Mouse (Mus musculus): ENCODE results near the gene Gm20828. TPM values are rescaled to one million over a fixed set of nuclear protein-coding genes. Genes with fewer than 3 reads are reported as not detected.

The Gm20828 gene
- polyA plus RNA-seq (2012) = not detected in 2 replicates

GRCm38 (mm10) chrY:11199274-11199673 is at the start of gene Gm20828:
Gene Gm20828 (minus strand): TSS chrY:11199374.

All from megakaryocyte-erythroid progenitor cell, adult 5 weeks (primary cell).